Comparison of ENCODE assay signal across 15 mouse cellular contexts in the genomic region with DNA sequence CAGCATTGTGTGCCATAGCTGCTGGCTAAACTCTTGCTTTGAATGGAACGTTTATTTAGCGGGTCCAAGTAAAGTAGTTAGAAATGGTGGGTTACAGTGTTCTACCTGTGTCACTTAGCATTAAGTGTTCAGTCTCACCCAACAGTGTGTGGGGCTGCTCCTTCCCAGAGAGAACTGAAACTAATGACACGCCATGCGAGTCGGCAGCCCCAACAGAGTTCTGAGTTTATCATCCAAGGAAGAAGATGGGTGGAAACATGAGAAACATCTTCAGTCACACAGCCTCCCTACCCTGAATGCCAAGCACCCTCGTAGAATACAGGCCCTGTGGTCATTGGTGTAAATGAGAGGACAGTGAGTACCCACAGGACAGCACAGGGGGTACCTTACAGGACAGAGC.
"Had no signal": no experiment of that assay in that cellular context is flagged by ENCODE, and none has a peak within 500 bp of the region (broad histone marks: within the 10 kb centered on the region; RNA-seq: fewer than 3 reads in every experiment).

No protein-coding gene starts in this region.

- H3K36me3 ChIP-seq: limb, embryonic 13.5 days; midbrain, embryonic 12.5 days; neural tube, embryonic 15.5 days had no signal

- H3K4me3 ChIP-seq: layer of hippocampus, adult 2 months; limb, embryonic 13.5 days; midbrain, embryonic 12.5 days; neural tube, embryonic 15.5 days had no signal

- H3K4me1 ChIP-seq: limb, embryonic 13.5 days; midbrain, embryonic 12.5 days; neural tube, embryonic 15.5 days had no signal

- H3K27me3 ChIP-seq: limb, embryonic 13.5 days; midbrain, embryonic 12.5 days; neural tube, embryonic 15.5 days had no signal

- H3K9me3 ChIP-seq: limb, embryonic 13.5 days; midbrain, embryonic 12.5 days; neural tube, embryonic 15.5 days had no signal

- DNase-seq: kidney, postnatal 10 days; kidney, postnatal 4 days; left cerebral cortex, postnatal 4 days; lung, adult 2 months; lung, postnatal 4 days; thymus, adult 2 months; thymus, postnatal 25 days had no signal

- ATAC-seq: inflammation-experienced regulatory T-cells, adult 6 months; intestine, postnatal 0 days; lung, postnatal 0 days; midbrain, embryonic 16.5 days had no signal
